ENCODE assay signal across 15 mouse cellular contexts in the genomic region with DNA sequence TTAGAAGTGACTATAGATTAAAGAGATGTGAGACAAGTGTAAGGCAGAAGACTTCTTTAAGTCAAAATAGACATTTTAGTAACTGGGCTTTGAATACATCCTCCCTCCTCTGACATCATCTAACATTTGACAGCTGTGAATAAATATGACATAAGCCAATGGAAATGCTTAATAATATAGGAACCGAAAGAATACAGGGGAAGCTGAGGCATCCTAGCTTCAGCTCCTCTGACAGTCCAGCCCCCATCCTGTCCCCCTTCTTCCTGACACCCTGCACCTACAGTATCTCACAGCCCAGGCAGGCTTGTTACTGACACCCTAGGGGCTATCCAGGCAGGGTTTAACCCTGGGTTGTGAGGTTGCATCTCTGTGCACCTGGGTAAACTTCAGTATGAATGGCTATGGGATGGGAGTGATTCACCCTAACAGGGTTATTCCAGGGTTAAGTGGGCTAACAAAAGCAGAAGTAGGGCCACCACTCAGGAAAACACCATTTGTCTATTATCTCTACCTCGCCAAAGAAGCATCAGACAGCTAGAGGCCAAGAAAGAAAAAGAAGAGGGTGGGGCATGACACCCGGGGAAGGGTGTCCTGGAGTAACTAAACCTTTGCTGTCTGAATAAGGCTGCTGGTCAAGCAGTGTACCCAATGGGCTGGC.
"Had no signal": no experiment of that assay in that cellular context is flagged by ENCODE, and none has a peak within 500 bp of the region (broad histone marks: within the 10 kb centered on the region; RNA-seq: fewer than 3 reads in every experiment).

No protein-coding gene starts in this region.

- ATAC-seq: lung, postnatal 0 days; midbrain, embryonic 13.5 days had no signal

- H3K9ac ChIP-seq: liver, embryonic 15.5 days; midbrain, embryonic 13.5 days; neural tube, embryonic 15.5 days; stomach, embryonic 15.5 days had no signal

- H3K27me3 ChIP-seq: liver, embryonic 15.5 days; midbrain, embryonic 13.5 days; neural tube, embryonic 15.5 days; stomach, embryonic 15.5 days had no signal

- H3K4me3 ChIP-seq: layer of hippocampus, adult 2 months; limb, embryonic 10.5 days; liver, embryonic 15.5 days; midbrain, embryonic 13.5 days; myocyte; neural tube, embryonic 15.5 days; stomach, embryonic 15.5 days had no signal

- H3K9me3 ChIP-seq: limb, embryonic 10.5 days; liver, embryonic 15.5 days; midbrain, embryonic 13.5 days; neural tube, embryonic 15.5 days; stomach, embryonic 15.5 days had no signal

- H3K36me3 ChIP-seq: limb, embryonic 10.5 days; liver, embryonic 15.5 days; midbrain, embryonic 13.5 days; neural tube, embryonic 15.5 days; stomach, embryonic 15.5 days had no signal

- H3K4me2 ChIP-seq: liver, embryonic 11.5 days; liver, embryonic 15.5 days; midbrain, embryonic 13.5 days; neural tube, embryonic 15.5 days; stomach, embryonic 15.5 days had no signal

- H3K4me1 ChIP-seq: liver, embryonic 15.5 days; midbrain, embryonic 13.5 days; stomach, embryonic 15.5 days had no signal

- DNase-seq: kidney, adult 18-20 months; kidney, postnatal 10 days; kidney, postnatal 4 days; lung, adult 2 months; lung, postnatal 36 days; thymus, postnatal 4 days had no signal

- H3K27ac ChIP-seq: limb, embryonic 10.5 days; liver, embryonic 15.5 days; midbrain, embryonic 13.5 days; neural tube, embryonic 15.5 days; stomach, embryonic 15.5 days had no signal
